Mouse (Mus musculus): Measurements from ENCODE around the gene Hoxc9. TPM values are rescaled to one million over a fixed set of nuclear protein-coding genes. Genes with fewer than 3 reads are reported as not detected.

Hoxc9 gene
- polyA plus RNA-seq, 2 experiments, result 0.03 TPM; not detected in 1

DNA sequence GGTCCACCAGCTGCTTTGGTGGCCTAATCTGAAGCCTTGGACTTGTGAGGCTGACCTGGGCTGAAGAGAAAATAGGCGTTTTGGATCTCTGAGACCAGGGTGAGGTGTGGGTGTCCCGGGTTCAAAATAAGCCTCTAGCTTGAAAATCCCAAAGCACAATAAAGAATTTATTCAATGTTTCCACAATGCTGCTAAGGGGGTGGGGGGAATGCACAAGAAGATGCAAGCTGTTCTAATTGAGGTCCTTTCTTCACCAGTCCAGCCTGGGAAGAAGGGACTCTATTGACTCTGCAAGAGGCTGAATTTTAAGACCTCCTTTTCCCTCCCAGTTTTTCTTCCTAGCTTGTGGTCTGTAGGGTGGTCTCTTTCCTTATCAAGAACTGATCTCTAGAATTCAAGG lies 25.4 kb upstream of the Hoxc9 start:
- no peaks in the 10 kb centered on the region for H3K4me1 ChIP-seq (replicated peaks; ENCODE audit: control insufficient read depth in 2 of 2, insufficient read depth in 2 of 2, low read length in 1 of 2)
- H3K36me3 ChIP-seq (replicated peaks; ENCODE audit: control insufficient read depth, insufficient read depth, low read depth), result no peaks in the 10 kb centered on the region
- no peak for TF ChIP-seq CTCF (IDR thresholded peaks at IDR 0.05; ENCODE audit: low read depth)
- no peak for TF ChIP-seq EP300 (IDR thresholded peaks at IDR 0.05; ENCODE audit: low read depth)
- no peak for ATAC-seq (ENCODE audit: insufficient read depth)
- WGBS (ENCODE audit: insufficient replicate concordance), result 2% methylated on average over 2 of the region's 2 CpGs
- no peak for DNase-seq (ENCODE audit: low read depth in 3 of 3, low spot score in 3 of 3)
- no peak overlapping the region for H3K9ac ChIP-seq (replicated peaks)
- no peak overlapping the region for H3K27ac ChIP-seq
- H3K27me3 ChIP-seq (ENCODE audit: control insufficient read depth, insufficient read depth, low read length), result peaks cover 98% of the 10 kb centered on the region
- H3K9me3 ChIP-seq (ENCODE audit: control insufficient read depth, low read length), result no peaks in the 10 kb centered on the region
- no peak overlapping the region for H3K4me3 ChIP-seq (ENCODE audit: insufficient read depth in 1 of 2, low read depth in 2 of 2, low read length in 2 of 2)
- H3K4me2 ChIP-seq (ENCODE audit: low read depth), result no peak overlapping the region

GRCm38 (mm10) chr15:102953561-102953960 lies 22.7 kb upstream of the Hoxc9 start:
- no peak for DNase-seq (ENCODE audit: low read depth in 3 of 3, low spot score in 3 of 3)
- peaks cover 99% of the 10 kb centered on the region for H3K27me3 ChIP-seq (ENCODE audit: control insufficient read depth, insufficient read depth, low read length)

GRCm38 (mm10) chr15:102954192-102955006 lies 21.8 kb upstream of the Hoxc9 start, which contains the start of gene Hoxc11:
Gene Hoxc11 (plus strand): TSS chr15:102954427.
- no peak for TF ChIP-seq CTCF (IDR thresholded peaks at IDR 0.05; ENCODE audit: low read depth)
- no peak for TF ChIP-seq EP300 (IDR thresholded peaks at IDR 0.05; ENCODE audit: low read depth)
- no peak for ATAC-seq (ENCODE audit: insufficient read depth)
- no peak within 1 kb of the TSS for H3K4me3 ChIP-seq (ENCODE audit: insufficient read depth in 1 of 2, low read depth in 2 of 2, low read length in 2 of 2)
- H3K36me3 ChIP-seq (replicated peaks; ENCODE audit: control insufficient read depth, insufficient read depth, low read depth), result no peaks in the 10 kb centered on the region
- H3K27me3 ChIP-seq (ENCODE audit: control insufficient read depth, insufficient read depth, low read length), result peaks cover 95% of the 10 kb centered on the region
- H3K9me3 ChIP-seq (ENCODE audit: control insufficient read depth, low read length), result no peaks in the 10 kb centered on the region
- H3K9ac ChIP-seq (replicated peaks), result no peak within 1 kb of the TSS
- H3K4me1 ChIP-seq (replicated peaks; ENCODE audit: control insufficient read depth in 2 of 2, insufficient read depth in 2 of 2, low read length in 1 of 2), result no peaks in the 10 kb centered on the region
- WGBS (ENCODE audit: insufficient replicate concordance), result 2% methylated on average over 57 of the region's 57 CpGs
- no peak within 1 kb of the TSS for H3K27ac ChIP-seq
- no peak for DNase-seq (ENCODE audit: low read depth in 3 of 3, low spot score in 3 of 3)
- no peak within 1 kb of the TSS for H3K4me2 ChIP-seq (ENCODE audit: low read depth)

More at GRCm38 (mm10) chr15:102953561-102953960, 22.7 kb upstream of the Hoxc9 start:
- Histone ChIP-seq H3K4me3 (ENCODE audit: insufficient read depth in 1 of 2, low read depth in 2 of 2, low read length in 2 of 2) (no peak overlapping the region), H3K4me2 (ENCODE audit: low read depth) (no peak overlapping the region), H3K4me1 (replicated peaks; ENCODE audit: control insufficient read depth in 2 of 2, insufficient read depth in 2 of 2, low read length in 1 of 2) (no peaks in the 10 kb centered on the region), H3K9me3 (ENCODE audit: control insufficient read depth, low read length) (no peaks in the 10 kb centered on the region), H3K36me3 (replicated peaks; ENCODE audit: control insufficient read depth, insufficient read depth, low read depth) (no peaks in the 10 kb centered on the region), H3K9ac (replicated peaks) (no peak overlapping the region), H3K27ac (no peak overlapping the region)
- 7% methylated on average over 6 of the region's 6 CpGs for WGBS (ENCODE audit: insufficient replicate concordance)
- TF ChIP-seq CTCF (IDR thresholded peaks at IDR 0.05; ENCODE audit: low read depth) (no peak), EP300 (IDR thresholded peaks at IDR 0.05; ENCODE audit: low read depth) (no peak)
- ATAC-seq (ENCODE audit: insufficient read depth), result no peak

GRCm38 (mm10) chr15:102955007-102955382 lies 21.2 kb upstream of the Hoxc9 start:
- ATAC-seq (ENCODE audit: insufficient read depth), result no peak
- WGBS (ENCODE audit: insufficient replicate concordance), result under 1% methylated on average over 26 of the region's 28 CpGs

DNA sequence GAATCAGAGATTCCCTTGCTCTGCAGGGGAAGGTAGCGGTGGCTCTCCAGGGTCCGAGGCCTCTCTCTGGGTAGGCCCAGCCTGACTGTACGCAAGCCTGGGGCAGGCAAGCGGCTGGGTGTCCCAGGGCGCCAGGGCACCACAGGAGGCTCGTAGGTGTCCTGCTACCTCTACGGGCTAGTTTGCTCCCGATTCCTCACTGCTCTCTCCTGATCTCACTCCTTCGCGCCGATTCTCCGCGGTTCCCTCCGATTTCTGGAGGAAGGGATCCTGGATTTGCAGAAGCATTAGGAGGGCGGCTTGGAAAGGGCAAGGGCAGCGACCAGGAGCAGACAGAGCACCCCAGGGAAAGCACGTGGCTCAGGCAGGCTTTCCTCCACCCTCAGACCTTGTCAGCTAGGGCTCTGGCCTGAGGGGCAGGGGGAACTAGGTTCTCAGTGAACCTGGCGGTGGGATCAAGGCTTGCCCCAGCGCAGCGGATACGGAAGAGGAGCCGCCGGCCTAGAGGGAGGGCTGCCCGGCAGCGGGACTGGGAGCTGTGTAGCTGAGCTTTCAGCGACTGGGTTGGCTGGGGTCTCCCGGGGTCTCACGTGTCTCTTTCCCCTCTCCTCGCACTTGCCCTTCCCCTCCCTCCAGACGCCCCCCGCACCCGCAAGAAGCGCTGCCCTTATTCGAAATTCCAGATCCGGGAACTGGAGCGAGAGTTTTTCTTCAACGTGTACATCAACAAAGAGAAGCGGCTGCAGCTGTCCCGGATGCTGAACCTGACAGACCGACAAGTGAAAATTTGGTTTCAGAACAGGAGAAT lies 20.2 kb upstream of the Hoxc9 start:
- H3K27ac ChIP-seq, result no peak overlapping the region
- H3K27me3 ChIP-seq (ENCODE audit: control insufficient read depth, insufficient read depth, low read length), result peaks cover 96% of the 10 kb centered on the region
- 1% methylated on average over 39 of the region's 40 CpGs for WGBS (ENCODE audit: insufficient replicate concordance)
- no peak overlapping the region for H3K9ac ChIP-seq (replicated peaks)
- no peaks in the 10 kb centered on the region for H3K4me1 ChIP-seq (replicated peaks; ENCODE audit: control insufficient read depth in 2 of 2, insufficient read depth in 2 of 2, low read length in 1 of 2)
- no peaks in the 10 kb centered on the region for H3K36me3 ChIP-seq (replicated peaks; ENCODE audit: control insufficient read depth, insufficient read depth, low read depth)
- no peak overlapping the region for H3K4me3 ChIP-seq (ENCODE audit: insufficient read depth in 1 of 2, low read depth in 2 of 2, low read length in 2 of 2)
- no peak for DNase-seq (ENCODE audit: low read depth in 3 of 3, low spot score in 3 of 3)
- no peaks in the 10 kb centered on the region for H3K9me3 ChIP-seq (ENCODE audit: control insufficient read depth, low read length)
- no peak for TF ChIP-seq CTCF (IDR thresholded peaks at IDR 0.05; ENCODE audit: low read depth)
- TF ChIP-seq EP300 (IDR thresholded peaks at IDR 0.05; ENCODE audit: low read depth), result no peak
- no peak for ATAC-seq (ENCODE audit: insufficient read depth)
- no peak overlapping the region for H3K4me2 ChIP-seq (ENCODE audit: low read depth)

More at GRCm38 (mm10) chr15:102955007-102955382, 21.2 kb upstream of the Hoxc9 start:
- DNase-seq (ENCODE audit: low read depth in 3 of 3, low spot score in 3 of 3), result no peak
- Histone ChIP-seq H3K9me3 (ENCODE audit: control insufficient read depth, low read length) (no peaks in the 10 kb centered on the region), H3K36me3 (replicated peaks; ENCODE audit: control insufficient read depth, insufficient read depth, low read depth) (no peaks in the 10 kb centered on the region), H3K4me1 (replicated peaks; ENCODE audit: control insufficient read depth in 2 of 2, insufficient read depth in 2 of 2, low read length in 1 of 2) (no peaks in the 10 kb centered on the region), H3K27me3 (ENCODE audit: control insufficient read depth, insufficient read depth, low read length) (peaks cover 95% of the 10 kb centered on the region), H3K4me2 (ENCODE audit: low read depth) (no peak overlapping the region), H3K27ac (no peak overlapping the region), H3K4me3 (ENCODE audit: insufficient read depth in 1 of 2, low read depth in 2 of 2, low read length in 2 of 2) (no peak overlapping the region), H3K9ac (replicated peaks) (no peak overlapping the region)
- TF ChIP-seq CTCF (IDR thresholded peaks at IDR 0.05; ENCODE audit: low read depth), result no peak
- TF ChIP-seq EP300 (IDR thresholded peaks at IDR 0.05; ENCODE audit: low read depth), result no peak
